Mouse (Mus musculus) lung, adult 10 weeks (tissue): ENCODE data around the gene Mettl2. TPM values are rescaled to one million over a fixed set of nuclear protein-coding genes. Genes with fewer than 3 reads are reported as not detected.

ENCODE experiments used
- polyA plus RNA-seq: library from polyadenylated mRNA; stranded (reverse); fragments of 350-450 nt; fragmentation: Illumina TruSeq; extraction: RNeasy Lipid Tissue Mini Kit (QIAGEN cat#74804); gene quantifications from one replicate; pipeline ENCODE4 v1.2.3, GENCODE M21; 2014; ENCODE audit warnings: low read depth, low replicate concordance; ENCODE audit not compliant: insufficient read depth

Mettl2 gene
- 7.8 TPM for polyA plus RNA-seq

GRCm38 (mm10) chr11:105125735-105126519, at the start of gene Mettl2:
Mettl2 (plus strand) TSS chr11:105126425.

GRCm38 (mm10) chr11:105146593-105146992, 20.4 kb downstream of the Mettl2 start, which contains the start of gene Gm10842:
Gm10842 (plus strand) TSS chr11:105146893.

GRCm38 (mm10) chr11:105178516-105178915, 52.3 kb downstream of the Mettl2 start, which contains the start of gene Tlk2:
Tlk2 (plus strand) TSS chr11:105178807.

Other genes with a start within 250 kb of the Mettl2 start
- gene Efcab3, start 62.8 kb upstream of the Mettl2 start, polyA plus RNA-seq = not detected
- not detected for gene Gm10842, start 20.5 kb downstream of the Mettl2 start, polyA plus RNA-seq
- 18.9 TPM for gene Tlk2, start 52.4 kb downstream of the Mettl2 start, polyA plus RNA-seq
- gene Mrc2, start 166.2 kb downstream of the Mettl2 start, polyA plus RNA-seq = 20.4 TPM